ENCODE assay signal across 27 mouse cellular contexts in genomic region chr2:92540841-92541240, GRCm38 (mm10).
"Had no signal": no experiment of that assay in that cellular context is flagged by ENCODE, and none has a peak within 500 bp of the region (broad histone marks: within the 10 kb centered on the region; RNA-seq: fewer than 3 reads in every experiment).

No protein-coding gene starts in this region.

- H3K27me3 ChIP-seq: hindbrain, embryonic 12.5 days; kidney, embryonic 15.5 days; limb, embryonic 13.5 days; limb, embryonic 15.5 days had no signal

- H3K4me1 ChIP-seq: limb, embryonic 15.5 days; liver, embryonic 12.5 days had no signal

- H3K4me2 ChIP-seq: heart, embryonic 11.5 days; heart, embryonic 13.5 days; heart, embryonic 15.5 days; hindbrain, embryonic 12.5 days; hindbrain, embryonic 14.5 days; kidney, embryonic 15.5 days; limb, embryonic 13.5 days; limb, embryonic 15.5 days; liver, embryonic 12.5 days had no signal

- H3K4me3 ChIP-seq: gastrocnemius, adult 2 months; heart, embryonic 13.5 days; heart, embryonic 15.5 days; hindbrain, embryonic 10.5 days; hindbrain, embryonic 12.5 days; kidney, embryonic 15.5 days; limb, embryonic 13.5 days; limb, embryonic 15.5 days; liver, embryonic 12.5 days had no signal

- H3K27ac ChIP-seq: gastrocnemius, adult 2 months; heart, embryonic 13.5 days; heart, embryonic 15.5 days; hindbrain, embryonic 10.5 days; hindbrain, embryonic 12.5 days; hindbrain, embryonic 14.5 days; kidney, embryonic 15.5 days; kidney, postnatal 0 days; limb, embryonic 13.5 days; limb, embryonic 15.5 days; liver, embryonic 12.5 days had no signal

- ATAC-seq: hindbrain, embryonic 16.5 days; intestine, embryonic 16.5 days; liver, embryonic 12.5 days had no signal

- H3K36me3 ChIP-seq: heart, embryonic 13.5 days; heart, embryonic 15.5 days; hindbrain, embryonic 10.5 days; hindbrain, embryonic 12.5 days; kidney, embryonic 15.5 days; limb, embryonic 13.5 days; limb, embryonic 15.5 days; liver, embryonic 12.5 days had no signal

- H3K9me3 ChIP-seq: heart, embryonic 13.5 days; heart, embryonic 15.5 days; hindbrain, embryonic 10.5 days; hindbrain, embryonic 12.5 days; kidney, embryonic 15.5 days; limb, embryonic 13.5 days; limb, embryonic 15.5 days; liver, embryonic 12.5 days had no signal

- H3K9ac ChIP-seq: heart, embryonic 13.5 days; heart, embryonic 15.5 days; hindbrain, embryonic 12.5 days; hindbrain, embryonic 14.5 days; kidney, embryonic 15.5 days; limb, embryonic 13.5 days; limb, embryonic 15.5 days; liver, embryonic 12.5 days had no signal

- DNase-seq: gastrocnemius, adult 2 months; gastrocnemius, postnatal 10 days; gastrocnemius, postnatal 25 days; heart, adult 18-20 months; heart, postnatal 14 days; heart, postnatal 4 days; kidney, adult 11 months; kidney, adult 2 months; kidney, adult 9 months; kidney, postnatal 14 days; kidney, postnatal 36 days; layer of hippocampus, adult 9-11 months; layer of hippocampus, postnatal 36 days; left cerebral cortex, postnatal 4 days had no signal
